Mouse (Mus musculus) embryonic facial prominence, embryonic 11.5 days (tissue): ENCODE data around the gene Avp. TPM values are rescaled to one million over a fixed set of nuclear protein-coding genes. Genes with fewer than 3 reads are reported as not detected.

Experiments used
- microRNA-seq: library from miRNA; unstranded; fragments of <30 nt; microRNA quantifications from one replicate; pipeline ENCODE4, GENCODE M21; 2016; ENCODE audit warnings: borderline number of aligned reads
- polyA plus RNA-seq: library from polyadenylated mRNA; unstranded; fragments of >200 nt; fragmentation: Nextera tagmentation; extraction: Ambion mirVana; gene quantifications from 2 replicates; pipeline ENCODE4 v1.2.1, GENCODE M21; 2014

Gene Avp
- polyA plus RNA-seq, 1 experiment from 2014 or later: not detected

Small RNAs within 50 kb of the gene (microRNA-seq; reads per million reads assigned to microRNA genes)
- not detected for gene Gm23876

Other genes with a start within 250 kb of the Avp start
- 53.0 and 54.3 TPM in 2 replicates for gene Cpxm1, start 185.0 kb downstream of the Avp start, polyA plus RNA-seq
- not detected in 2 replicates for gene Gm28372, start 177.3 kb downstream of the Avp start, polyA plus RNA-seq
- gene 1700020A23Rik, start 177.3 kb downstream of the Avp start, polyA plus RNA-seq: not detected in 2 replicates
- not detected in 2 replicates for gene Tmem239, start 176.1 kb downstream of the Avp start, polyA plus RNA-seq
- 81.9 and 84.8 TPM in 2 replicates for gene Vps16, start 158.2 kb downstream of the Avp start, polyA plus RNA-seq
- 10.0 and 10.3 TPM in 2 replicates for gene Pced1a, start 157.9 kb downstream of the Avp start, polyA plus RNA-seq
- gene Ptpra, start 132.3 kb downstream of the Avp start, polyA plus RNA-seq: 96.8 and 105 TPM in 2 replicates
- gene Mrps26, start 18.8 kb downstream of the Avp start, polyA plus RNA-seq: 77.4 and 83.0 TPM in 2 replicates
- gene Oxt, start 6.4 kb downstream of the Avp start, polyA plus RNA-seq: not detected in 2 replicates
- gene Fastkd5, start 47.5 kb upstream of the Avp start, polyA plus RNA-seq: 23.8 and 24.7 TPM in 2 replicates
- 19.8 and 19.9 TPM in 2 replicates for gene Ubox5, start 47.5 kb upstream of the Avp start, polyA plus RNA-seq
- gene Lzts3, start 60.2 kb upstream of the Avp start, polyA plus RNA-seq: 0.79 and 1.1 TPM in 2 replicates
- gene Ddrgk1, start 82.1 kb upstream of the Avp start, polyA plus RNA-seq: 45.0 and 45.1 TPM in 2 replicates
- 131 and 136 TPM in 2 replicates for gene Itpa, start 85.1 kb upstream of the Avp start, polyA plus RNA-seq
- 0.70 TPM in 2 replicates for gene Slc4a11, start 115.0 kb upstream of the Avp start, polyA plus RNA-seq